Mouse (Mus musculus) ZHBTc4 (cell line): ENCODE results near the gene Fam71e1.
A peak's percentile ranks its signal among the peaks of the same experiment; 100 is the strongest.

ENCODE experiments used
- DNase-seq: peaks from one replicate; pipeline ENCODE4 v3.0.0-alpha.2; 2011; ENCODE audit warnings: low read depth, low spot score

The Fam71e1 gene

DNA sequence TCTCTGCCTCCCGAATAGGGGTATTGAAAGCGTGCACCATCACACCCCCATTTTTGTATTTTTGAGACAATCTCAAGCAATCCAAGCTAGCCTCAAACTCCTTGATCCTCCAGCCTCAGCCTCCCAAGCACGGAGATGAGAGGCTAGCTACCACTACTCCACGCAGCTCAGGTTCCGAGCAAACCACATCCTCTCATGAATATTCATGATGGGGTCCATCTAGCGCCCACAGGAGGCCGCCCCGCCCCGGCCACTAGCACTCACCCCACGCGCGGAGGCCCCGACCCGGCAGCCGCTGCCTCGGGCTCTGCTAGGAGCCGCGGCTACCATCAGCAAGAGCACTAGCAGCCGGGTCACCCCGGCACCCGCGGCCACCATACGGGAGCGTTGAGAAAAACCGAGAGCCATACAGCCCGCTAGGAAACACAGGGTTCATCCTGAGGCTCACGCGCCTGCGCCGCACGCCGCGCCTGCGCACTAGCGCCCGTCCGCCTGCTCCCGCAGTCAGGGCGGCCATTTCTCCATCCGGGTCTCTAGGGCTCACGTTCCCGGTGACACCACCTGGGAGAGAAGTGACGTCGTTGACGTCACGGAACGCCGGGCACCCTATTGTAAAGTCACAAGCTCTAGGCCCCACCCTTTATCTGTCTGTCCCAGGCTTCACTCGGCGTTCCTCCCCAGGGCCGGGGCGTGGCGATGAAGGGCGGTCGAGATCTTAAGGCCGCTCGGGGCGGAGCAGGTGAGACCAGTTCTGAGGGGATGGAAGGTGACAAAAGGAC, at the start of gene Fam71e1, which contains the start of gene Emc10:
Fam71e1 (plus strand) TSS at position 590 of the 779 bp plus-strand sequence.
Emc10 (minus strand) TSS at position 538 of the 779 bp plus-strand sequence.
- DNase-seq = peak; percentile 100

DNA sequence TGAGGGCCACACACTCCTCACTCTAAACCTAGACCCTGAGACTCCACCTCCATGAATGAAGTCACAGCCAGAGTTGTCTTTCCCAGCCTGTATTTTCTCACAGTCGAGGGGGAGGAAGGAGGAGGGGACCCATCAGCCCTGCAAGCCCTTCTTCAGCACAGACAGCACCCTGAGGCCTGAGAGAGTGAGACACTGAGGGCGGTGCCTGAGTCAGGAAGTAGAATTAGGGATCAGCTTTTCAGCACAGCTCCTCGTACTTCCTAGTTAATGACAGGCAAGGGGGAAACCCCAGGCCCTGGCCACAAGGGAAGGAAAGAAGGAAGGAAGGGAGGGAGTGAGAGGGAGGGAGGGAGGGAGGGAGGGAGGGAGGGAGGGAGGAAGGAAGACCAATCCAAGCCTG, 43.1 kb upstream of the Fam71e1 start:
- no peak for DNase-seq

DNA sequence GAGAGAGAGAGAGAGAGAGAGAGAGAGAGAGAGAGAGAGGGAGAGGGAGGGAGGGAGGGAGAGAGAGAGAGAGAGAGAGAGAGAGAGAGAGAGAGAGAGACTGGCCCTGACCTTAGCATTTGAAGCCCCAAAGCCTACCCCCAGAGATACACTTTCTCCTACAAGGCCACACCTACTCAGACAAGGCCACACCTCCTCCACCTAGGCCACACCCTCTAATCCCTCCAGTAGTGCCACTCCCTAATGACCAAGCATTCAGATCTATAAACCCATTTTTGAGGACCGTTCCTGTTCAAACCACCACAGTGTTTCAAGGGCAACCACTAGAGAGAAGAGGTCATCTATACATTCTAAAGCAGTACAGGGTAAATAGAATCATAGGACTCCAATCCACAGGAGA, 40.1 kb upstream of the Fam71e1 start:
- peak; percentile 61 for DNase-seq

DNA sequence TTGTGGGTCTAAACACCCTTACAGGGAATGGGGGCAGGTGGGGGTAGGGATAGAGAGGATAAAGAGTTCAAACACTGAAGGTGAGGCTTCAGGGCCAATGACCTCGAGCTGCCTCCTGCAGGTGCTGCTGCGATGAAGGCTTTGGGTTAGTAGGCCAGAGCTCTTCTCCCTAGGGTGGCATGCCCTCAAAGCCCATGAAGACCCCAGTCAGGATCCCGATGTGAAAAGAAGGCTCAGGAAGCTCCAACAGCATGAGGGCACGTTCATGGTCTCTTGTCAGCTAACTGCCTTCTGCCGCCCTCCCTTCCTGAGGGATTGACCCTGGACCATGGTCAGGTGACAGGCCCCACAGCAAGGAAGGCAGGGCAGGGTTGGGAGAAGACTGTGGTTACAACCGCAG, 36.3 kb upstream of the Fam71e1 start:
- no peak for DNase-seq

DNA sequence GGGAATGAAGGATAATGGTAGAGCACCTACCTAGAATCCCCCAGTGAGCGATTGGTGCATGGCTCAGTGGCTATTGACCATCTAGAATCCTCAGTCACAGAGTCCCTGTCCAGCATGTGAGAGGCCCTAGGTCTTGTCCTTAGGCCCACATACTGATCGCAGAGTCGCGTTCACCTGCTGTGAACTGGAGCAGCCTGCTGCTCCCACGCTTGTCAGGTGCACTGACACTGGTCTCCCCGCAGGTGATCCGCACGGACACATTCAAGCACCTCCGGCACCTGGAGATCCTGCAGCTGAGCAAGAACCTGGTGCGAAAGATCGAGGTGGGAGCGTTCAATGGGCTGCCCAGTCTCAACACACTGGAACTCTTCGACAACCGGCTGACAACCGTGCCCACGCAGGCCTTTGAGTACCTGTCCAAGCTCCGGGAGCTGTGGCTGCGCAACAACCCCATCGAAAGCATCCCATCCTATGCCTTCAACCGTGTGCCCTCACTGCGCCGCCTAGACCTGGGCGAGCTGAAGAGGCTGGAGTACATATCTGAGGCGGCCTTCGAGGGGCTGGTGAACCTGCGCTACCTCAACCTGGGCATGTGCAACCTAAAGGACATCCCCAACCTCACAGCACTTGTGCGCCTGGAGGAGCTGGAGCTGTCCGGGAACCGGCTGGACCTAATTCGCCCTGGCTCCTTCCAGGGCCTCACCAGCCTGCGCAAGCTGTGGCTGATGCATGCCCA, 35.4 kb upstream of the Fam71e1 start:
- DNase-seq = no peak

DNA sequence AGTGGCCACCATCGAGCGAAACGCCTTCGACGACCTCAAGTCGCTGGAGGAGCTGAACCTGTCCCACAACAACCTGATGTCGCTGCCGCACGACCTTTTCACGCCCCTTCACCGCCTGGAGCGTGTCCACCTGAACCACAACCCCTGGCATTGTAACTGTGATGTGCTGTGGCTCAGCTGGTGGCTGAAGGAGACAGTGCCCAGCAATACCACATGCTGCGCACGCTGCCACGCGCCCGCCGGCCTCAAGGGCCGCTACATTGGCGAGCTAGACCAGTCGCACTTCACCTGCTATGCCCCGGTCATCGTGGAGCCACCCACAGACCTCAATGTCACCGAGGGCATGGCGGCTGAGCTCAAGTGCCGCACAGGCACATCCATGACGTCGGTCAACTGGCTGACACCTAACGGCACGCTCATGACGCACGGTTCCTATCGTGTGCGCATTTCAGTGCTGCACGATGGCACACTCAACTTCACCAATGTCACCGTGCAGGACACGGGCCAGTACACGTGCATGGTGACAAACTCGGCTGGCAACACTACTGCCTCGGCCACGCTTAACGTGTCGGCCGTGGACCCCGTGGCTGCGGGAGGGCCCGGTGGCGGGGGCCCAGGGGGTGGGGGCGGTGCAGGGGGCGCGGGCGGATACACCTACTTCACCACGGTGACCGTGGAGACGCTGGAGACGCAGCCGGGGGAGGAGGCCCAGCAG, 34.7 kb upstream of the Fam71e1 start:
- DNase-seq = peak; percentile 51

DNA sequence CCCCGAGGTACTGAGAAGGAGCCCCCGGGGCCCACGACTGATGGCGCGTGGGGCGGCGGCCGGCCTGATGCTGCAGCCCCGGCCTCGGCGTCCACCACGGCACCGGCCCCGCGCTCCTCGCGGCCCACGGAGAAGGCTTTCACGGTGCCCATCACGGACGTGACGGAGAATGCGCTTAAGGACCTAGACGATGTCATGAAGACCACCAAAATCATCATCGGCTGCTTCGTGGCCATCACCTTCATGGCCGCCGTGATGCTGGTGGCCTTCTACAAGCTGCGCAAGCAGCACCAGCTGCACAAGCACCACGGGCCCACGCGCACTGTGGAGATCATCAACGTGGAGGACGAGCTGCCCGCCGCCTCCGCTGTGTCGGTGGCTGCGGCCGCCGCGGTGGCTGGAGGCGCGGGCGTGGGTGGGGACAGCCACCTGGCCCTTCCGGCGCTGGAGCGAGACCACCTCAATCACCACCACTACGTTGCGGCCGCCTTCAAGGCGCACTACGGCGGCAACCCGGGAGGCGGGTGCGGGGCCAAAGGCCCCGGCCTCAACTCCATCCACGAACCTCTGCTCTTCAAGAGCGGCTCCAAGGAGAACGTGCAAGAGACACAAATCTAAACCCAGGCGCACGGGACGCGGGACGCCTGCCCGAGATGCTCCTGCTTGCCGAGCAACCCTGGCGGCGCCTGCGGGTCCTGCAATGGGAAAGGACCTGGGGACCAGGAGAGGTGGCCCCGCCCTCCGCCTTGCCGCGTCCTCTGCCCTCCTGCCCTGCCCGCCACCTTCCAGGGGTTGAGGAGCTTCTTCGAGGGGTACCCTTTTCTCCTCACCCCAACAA, 33.9 kb upstream of the Fam71e1 start:
- peak; percentile 94 for DNase-seq

DNA sequence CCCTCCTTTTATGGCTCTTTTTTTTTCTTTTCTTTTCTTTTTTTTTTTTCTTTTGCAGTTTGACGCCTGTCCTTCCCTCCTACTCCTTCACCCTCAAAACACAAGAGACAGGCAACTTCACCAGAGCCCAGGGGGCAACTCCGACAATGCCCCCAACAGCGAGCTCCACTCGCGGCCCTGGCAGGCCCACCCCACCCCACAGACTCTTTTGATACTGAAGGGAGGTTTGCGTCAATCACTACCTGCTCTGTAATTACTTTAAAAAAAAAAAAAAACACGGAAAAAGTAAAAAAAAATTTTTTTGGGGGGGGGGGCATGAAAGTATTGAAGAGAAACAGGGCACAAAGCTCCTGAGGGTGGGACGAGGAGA, 33.3 kb upstream of the Fam71e1 start:
- no peak for DNase-seq

DNA sequence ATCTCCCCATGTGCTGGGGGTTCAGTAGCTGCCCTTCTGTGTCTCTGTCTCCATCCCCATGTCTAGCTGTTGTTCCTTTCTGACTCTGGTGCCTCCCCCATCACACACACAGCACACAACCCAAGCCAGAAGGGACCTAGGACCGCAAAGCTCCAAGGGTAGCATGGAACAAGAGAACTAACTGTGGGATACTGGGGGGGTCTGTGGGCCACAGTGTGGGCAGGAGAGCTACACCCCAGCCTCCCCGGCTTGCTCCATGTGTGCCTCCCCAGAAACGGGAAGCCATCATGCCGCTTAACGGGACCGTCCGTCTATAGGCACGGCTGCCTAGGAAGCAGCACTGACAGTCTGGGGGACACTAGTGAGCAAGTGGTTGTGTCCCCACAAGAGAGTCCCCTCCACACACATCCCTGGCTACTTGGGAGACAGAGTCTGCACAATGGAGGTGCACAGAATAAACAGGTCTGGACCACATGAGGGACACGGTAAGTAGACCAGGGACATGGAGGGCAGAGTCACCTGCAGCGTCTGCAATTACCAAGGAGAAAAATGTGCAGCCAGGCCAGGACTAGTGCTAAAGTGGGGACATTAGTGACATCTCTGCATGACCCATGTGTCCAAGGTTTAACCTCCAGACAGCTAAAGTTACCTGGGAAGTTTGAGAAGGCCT, 32.7 kb upstream of the Fam71e1 start:
- DNase-seq = no peak

DNA sequence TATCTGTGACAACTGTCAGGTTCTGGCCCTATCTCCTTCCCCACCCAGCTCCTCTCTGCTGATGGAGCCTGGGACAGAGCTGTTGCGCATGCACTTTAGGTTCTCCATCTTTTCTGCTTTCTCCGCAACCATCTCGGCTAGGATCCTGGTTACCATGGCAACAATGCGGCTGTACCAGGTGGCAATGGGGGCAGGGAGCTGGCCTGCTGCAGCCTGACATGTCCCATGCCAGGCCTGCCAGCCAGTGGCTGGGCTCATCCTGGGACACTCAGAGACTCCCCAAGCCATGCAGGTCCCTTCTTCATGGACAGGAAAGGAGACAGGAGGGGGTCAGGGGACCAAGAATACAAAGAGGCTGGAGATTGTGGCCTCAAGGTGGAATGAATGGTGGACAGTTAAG, 31.9 kb upstream of the Fam71e1 start:
- DNase-seq = no peak

DNA sequence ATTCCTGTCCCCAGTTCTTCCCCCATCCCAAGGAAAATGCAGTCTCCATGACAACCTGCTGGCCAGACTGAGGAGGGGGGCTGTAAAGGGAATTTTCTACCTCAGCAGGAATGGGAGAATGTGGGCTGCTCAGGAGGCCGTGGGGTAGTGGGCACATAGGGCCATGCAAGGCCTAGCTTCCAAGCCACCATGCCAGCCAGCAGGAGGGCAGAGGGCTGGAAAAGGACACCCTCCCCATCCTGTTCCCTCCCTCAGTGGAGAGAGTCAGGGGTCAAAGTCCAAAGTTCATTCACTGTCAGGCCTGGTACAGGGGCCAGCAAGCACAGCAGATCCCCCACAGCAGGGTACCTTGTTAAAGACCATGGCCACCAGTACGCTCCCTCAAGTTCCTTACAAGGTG, 31.3 kb upstream of the Fam71e1 start, which contains the start of gene Aspdh:
Aspdh (plus strand) TSS at position 281 of the 400 bp plus-strand sequence.
- DNase-seq = no peak

DNA sequence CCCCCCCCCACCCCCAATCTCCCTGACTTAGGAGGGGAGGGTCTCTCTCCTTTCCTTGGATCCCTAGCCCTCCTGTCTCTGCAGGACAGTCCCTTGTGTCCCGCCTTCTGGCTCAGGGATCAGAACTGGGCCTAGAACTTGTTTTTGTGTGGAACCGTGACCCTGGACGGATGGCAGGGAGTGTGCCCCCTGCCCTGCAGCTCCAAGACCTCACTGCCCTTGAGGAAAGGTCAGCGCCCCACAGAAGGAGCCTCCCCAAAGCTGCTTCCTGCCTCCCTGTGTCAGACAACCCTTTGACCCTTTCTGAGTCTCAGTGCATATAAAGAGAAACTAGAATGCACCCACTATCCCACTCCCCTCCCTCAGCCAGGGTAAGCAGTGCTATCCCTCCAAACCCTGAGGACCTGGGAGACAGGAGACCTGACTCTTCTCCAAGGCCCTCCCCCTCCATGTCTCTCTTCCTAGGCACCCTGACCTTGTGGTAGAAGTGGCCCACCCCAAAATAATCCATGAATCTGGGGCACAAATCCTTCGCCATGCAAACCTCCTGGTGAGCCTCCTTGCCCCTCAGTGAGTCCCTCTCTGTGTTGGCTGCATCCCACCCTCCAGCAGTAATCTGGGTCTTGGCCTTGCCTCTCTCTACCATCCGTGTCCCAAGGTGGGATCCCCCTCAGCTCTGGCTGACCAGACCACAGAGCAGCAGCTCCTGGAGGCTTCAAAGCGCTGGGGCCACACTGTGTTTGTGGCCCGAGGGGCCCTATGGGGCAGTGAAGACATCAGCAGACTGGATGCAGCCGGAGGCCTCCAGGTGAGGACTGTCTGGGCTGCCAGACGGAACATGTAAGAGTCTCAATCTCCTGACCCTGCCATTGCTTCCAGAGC, 30.1 kb upstream of the Fam71e1 start:
- no peak for DNase-seq

DNA sequence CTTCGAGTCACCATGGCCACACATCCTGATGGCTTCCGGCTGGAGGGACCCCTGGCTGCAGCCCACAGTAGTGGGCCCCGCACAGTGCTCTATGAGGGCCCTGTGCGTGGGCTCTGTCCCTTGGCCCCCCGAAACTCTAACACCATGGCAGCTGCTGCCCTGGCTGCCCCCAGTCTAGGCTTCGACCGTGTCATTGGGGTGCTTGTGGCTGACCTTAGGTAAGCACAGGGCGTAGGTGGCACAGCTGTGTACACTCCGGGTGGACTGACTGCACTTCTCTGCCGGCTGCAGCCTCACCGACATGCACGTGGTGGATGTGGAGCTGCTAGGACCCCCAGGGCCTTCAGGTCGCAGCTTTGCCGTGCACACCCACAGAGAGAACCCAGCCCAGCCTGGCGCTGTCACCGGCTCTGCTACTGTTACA, 29.5 kb upstream of the Fam71e1 start:
- DNase-seq = no peak

DNA sequence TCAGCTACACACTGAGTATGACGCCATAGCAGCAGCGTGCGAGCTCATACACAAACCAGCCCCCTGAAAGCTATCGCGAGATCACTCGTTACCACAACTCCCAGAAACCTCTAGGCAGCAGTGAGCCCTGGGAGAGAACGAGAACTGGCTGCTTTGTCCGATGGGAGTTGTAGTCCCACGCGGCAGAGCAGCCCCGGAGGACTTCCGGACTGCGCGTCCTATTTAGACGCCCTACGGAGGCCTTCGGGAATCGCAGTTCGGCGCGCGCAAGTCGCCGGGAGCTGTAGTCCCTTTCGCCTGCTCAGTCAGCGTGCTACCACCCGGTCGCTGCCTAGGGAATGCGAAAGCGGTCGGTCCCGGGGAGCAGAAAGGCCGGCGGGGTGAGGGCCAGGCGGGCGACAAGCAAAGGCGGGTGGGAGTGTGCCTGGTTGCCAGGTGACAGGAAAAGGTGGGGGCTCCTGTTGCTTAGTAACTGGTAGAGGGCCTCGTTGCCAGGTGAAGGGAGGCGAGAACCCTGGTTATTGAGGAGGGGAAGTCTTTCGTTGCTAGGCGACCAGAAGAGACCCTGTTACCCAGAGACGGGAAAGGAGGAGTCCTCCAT, 28.5 kb upstream of the Fam71e1 start, which contains the start of gene Josd2:
Josd2 (plus strand) TSS at position 170 of the 601 bp plus-strand sequence.
- DNase-seq = peak; percentile 99

DNA sequence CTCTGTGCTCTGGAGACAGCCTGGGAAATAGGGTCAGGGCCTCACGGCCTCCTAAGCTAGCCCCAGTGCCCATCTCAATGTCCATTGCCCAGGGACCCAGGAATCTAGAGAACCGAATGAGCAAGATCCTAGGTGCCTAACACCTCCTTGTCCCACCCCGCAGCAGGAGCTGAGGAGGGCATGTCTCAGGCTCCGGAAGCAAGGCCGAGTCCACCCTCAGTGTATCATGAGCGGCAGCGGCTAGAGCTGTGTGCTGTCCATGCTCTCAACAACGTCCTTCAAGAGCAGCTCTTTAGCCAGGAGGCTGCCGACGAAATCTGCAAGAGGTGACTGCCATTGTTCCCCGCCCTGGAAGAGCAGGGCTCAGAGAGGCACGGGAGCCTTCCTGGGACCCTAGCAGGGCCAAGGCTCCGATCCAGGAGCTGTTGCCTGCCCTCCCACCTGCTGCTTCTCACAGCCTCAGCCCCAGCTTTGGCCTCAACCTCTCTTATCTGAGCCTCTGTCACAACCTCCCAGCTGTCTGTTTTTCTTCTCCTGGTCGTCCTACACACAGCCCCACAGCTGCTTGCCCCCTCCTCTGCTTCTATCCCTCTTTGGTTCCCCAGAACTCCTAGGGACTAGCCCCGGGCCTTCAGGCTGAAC, 27.6 kb upstream of the Fam71e1 start:
- DNase-seq = no peak

DNA sequence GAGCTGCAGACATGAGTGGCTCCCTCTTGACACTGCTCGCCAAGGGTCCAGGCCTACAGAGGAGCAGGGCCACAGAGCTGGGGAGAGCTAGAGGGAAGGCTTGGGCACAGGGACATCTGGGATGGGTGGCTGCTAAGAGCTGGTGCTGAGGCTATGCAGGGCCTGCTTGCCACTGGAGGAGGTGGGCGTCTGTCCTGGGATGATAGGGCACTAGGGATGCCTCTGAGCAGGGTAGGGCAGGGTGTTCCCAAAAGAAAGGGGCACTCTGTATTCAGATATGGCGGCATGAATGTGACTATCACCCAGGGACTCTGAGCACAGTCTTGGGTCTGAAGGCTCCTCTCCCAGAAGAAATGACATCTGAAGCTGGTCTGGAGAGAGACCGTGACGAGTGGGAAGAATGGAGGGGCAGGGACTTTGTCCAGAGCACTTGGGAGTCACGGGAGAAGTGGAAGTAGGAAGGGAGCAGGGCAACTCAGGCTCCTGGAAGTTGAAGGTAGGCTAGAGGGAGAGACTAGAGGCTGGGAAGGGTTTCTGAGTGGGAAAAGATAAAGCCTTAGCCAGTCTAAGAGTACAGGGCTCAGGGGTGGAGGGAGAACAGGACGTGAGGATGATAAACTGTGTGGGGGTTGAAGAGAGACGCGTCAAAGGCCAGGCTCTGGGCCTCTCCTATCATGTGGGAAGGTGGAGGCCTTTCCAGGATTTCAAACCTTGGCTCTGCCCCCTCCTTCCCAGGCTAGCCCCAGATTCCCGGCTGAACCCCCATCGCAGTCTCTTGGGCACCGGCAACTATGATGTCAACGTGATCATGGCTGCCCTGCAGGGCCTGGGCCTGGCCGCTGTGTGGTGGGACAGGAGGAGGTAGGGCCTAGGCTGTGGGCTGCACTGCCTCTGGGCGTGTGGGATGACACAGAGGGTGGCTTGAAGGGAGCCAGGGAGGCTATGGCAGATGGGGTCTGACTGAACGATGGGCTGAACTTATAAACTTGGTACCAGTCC, 26.4 kb upstream of the Fam71e1 start:
- DNase-seq = no peak
